Mouse (Mus musculus) c-Kit-positive CD71-positive TER-119-negative erythroid progenitor cells, embryonic 14.5 days (primary cell): ENCODE data around the gene Tbx18.

Experiments
- DNase-seq: peaks from one replicate; pipeline ENCODE4 v3.0.0-alpha.2; 2013; ENCODE audit warnings: low read depth

Gene Tbx18

DNA sequence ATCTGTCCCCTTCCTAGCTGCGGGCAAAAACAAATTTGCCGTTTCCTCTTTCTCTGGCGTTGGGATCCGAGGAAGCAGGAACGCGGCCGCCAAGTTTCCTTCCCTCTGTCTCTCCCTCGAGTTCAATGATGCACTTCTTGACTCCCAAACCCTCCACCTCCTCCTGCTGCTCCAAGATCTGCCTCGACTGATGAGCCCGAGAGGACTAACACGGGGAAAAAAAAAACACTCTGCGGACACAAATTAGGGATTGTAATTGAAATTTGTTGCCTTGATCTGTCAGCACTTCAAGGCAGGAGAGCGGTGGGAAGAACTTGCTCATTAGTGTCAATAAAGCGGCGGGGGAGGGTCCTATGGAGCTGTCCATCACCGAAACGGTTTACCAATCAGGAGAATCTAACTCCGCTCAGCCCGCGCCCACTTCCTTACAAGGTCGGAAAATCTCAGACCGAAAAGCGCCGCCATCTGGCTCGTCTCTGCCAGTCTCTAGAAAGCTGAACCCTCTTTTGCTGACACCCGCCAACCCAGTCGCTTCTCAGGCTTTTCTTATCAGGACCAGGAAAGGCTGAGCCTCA is at the start of gene Tbx18:
Tbx18 (minus strand) TSS at position 300 of the 575 bp plus-strand sequence.
- no peak for DNase-seq

DNA sequence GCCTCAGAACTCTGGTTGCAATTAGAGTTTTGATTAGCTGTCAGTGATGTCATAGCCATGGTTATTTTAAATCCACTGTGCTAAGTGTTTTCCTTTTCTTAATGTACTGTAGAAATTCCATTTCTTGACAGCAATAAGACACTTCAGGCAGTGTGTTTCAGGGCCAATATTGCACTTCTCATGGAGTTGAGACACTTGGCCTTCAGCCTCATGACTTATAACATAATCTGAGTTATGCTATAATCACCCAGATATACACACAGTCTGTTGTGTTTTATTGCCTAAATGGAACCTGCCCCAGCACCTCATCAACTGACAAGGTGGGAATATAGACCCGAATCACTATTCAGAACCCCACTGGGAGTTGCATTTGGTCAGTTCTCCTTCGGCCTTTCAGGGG is 42.9 kb upstream of the Tbx18 start:
- no peak for DNase-seq

DNA sequence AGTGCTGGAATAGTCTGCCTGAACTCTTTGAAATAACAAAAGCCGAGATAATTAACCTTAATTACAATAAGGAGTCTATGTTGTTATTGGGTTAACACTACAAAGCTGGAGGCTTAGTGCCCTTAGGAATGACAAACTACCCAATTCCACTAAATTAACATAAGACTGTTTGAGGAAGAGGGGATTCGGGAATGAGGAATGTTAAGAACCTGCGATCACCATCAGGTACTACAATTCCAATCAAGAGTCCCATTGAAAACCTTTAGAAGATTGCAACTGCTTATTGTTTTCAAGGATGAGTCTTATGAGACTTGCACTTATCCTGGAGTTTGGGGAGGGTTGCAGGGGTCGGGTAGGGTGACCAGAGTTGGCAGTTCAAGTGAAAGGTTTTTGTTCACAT is 24.6 kb upstream of the Tbx18 start:
- DNase-seq, result no peak

DNA sequence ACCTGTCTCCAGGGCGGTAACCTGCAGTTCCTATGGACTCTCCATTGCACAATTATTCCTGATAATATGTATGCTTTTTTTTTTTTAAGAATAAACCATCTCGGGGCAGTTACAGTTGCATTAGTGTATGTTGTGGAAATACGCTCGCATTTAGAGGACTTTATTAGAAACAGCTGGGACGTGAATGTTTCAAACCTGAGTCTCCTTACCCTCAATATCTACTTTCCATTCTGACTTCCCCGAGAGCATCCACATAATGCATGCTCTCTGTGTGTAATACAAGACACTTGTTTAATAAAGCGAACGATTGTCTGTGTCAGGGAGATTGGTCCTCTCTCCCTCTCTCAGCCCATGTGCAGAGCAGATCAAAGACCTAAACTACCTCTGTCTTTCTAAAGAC is 10.5 kb upstream of the Tbx18 start:
- no peak for DNase-seq

DNA sequence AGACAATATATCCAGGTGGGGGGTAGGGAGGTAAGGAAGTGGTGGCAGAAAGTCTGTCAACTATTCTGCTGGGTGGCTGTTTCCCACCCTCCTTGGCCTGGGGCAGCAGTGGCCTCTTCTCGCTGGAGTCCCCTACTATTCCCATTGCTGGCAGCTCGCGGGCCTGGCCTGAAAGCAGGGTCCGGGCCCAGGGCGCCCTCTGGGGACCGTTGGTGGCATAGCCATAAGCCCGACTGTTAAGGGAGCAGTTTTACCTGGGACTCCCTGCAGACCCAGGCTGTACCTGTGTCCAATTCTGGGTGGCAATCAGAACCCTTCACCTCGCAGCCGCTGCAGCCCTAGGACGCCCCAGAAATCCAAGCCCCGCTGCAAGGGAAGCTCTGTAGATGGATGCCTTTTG is 9.6 kb upstream of the Tbx18 start:
- no peak for DNase-seq

DNA sequence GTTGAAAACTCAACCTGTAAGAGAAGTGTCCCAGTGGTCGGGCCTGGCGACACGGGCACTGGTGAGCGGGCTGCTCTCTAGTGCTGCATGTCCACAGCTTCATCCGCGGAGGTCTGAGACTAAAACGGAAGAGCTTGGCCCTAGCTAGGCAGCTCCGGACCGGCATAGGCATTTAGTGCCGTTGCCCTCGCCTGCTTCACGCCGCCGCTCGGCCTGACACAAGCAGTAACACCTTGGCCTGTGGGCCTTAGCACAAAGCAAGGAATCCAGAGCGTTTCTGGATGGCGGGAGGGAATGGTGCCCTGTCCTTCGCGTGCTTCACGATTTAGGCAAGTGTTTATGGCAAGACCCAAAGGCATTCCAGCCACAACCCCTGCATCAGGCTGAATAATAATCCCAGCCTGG is 9.2 kb upstream of the Tbx18 start:
- DNase-seq, result no peak

DNA sequence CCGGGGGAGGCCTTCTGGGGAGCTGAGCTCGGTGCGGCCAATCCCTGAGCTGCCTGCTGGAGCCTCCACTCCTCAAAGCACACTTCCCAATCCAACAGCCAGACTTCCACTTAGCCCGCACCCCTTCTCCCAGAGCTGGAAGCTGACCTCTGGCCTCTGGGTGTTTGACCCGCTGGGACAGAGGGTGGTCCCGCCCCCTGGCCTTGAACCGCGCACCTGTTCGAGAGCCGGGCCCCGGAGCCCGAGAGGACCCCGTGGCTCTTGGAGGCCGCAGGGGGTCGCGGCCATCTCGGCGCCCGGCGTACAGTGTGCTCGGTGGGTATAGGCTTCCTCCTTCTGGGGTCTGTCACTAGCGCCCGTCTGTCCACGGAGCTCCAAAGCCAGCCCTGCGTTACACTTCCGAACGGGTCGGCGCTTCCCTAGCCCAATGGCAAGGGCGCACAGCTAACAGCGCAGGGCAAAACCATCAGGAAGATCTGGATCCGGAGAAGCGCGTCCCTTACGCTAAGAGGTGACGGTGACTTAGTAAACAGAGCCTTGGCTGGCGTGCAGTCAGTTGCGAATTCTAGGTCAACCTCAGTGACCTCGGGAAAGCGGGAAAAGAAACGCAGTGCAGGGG is 8.6 kb upstream of the Tbx18 start:
- DNase-seq, result no peak

DNA sequence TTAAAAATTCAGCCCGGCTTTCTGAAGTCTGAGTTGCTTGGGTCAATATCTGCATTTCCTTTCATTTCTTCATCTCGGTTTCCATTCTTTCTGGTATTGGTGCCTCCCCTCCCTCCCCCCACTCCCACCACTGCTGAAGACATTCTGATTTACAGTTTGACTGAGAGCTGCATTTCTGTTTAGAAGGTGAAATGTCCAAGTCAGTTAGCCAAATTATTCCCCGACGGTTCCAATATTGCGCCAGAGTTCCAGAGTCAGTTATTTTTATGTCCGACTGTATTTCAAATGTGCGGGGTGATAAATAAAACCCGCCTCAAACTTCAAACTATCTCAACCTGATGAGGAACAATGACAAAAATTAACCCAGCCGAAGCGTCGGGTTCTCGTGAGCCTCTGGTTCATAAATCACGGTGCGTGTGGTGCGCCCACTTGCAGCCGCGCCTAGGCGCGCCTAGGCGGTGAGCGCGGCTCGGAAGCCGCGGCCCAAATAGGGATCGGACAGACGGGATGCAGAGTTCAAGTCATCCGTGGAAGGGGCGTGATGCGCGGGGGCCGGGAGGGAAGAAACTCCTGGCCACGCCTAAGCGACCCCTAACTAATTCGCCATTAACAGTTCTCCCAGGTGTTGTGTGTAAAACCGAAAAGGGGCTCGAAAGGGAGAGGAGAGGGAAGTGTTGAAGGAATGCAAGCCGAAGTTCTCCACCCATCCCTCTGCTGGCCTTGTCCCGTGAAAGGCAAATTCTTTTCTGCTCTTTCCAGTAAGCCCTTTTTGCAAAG is 7.9 kb upstream of the Tbx18 start:
- no peak for DNase-seq

DNA sequence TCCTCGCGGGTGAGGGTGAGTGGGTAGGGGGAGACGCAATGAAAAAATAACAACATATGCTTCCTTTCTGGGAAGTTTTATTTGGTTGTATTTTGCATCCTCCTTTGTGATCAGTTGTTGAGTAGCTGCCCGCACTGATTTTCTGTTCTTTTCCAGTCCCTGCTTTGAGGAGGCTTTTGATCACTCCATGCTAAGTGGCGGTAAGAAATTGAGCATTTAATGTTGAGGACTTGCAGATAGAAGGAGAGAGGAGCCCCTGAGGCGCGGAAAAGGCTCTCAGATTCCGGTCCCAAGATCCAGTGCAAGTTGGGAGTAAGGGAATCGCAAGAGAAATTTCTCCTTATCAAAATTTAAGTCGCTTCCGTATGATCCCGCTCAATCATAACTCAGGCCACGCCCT is 7.1 kb upstream of the Tbx18 start:
- DNase-seq, result no peak

DNA sequence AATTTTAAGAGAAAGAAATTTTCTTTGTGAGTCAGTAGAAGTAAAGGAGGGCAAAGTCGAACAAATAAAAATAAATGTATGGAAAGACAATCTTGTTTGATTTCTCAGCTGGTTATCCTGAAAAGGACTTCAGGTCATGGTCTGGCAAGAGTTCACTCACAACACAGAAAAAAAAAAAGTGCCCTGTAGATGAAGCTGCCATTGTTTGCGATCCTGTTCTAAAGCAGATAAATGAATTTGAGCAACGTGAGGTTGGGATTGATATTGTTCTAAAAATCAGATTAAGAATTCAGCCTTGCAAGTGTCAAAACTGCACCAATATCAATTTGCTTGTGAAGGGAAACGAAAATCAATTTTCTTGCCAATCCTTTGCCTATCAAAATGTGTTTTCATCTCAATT is 6.2 kb upstream of the Tbx18 start:
- no peak for DNase-seq

DNA sequence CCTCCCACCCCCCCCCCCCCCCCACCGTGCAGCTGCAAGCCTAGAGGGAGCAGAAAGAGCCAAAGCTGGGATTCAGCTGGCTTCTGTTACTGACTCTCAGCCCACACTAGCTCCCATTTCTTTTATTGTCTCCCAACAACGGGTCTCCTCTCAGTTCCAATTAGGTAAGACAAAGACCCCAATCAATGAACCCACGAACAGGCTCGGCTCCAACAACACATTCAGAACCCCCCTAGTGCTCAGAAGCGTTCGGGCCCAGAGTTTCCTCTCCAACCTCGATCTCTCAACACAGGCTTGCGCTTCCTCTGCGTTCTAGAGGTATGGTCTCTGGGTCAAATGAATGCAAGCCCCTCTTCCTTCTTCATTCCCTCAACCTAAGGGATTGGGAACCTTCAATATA is 4.0 kb upstream of the Tbx18 start:
- DNase-seq, result no peak

DNA sequence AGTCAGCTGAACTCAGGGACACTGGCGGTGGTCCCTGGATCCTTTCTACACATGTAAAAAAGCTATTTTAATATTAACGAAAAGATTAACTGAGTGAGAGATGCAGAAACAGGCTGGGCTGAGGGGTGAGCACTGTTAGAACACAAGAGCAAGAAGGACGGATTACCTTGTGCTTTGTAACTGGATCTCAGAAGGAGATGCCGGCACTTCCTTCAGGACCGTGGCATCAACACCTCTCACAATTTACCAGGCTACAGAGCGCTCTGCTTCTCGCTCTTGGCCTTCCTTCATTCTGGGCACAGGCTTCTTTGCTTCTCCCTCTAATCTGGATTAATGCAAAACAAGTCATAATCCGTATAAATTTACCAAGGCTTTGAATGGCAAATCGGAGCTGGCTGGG is 3.6 kb upstream of the Tbx18 start:
- no peak for DNase-seq

DNA sequence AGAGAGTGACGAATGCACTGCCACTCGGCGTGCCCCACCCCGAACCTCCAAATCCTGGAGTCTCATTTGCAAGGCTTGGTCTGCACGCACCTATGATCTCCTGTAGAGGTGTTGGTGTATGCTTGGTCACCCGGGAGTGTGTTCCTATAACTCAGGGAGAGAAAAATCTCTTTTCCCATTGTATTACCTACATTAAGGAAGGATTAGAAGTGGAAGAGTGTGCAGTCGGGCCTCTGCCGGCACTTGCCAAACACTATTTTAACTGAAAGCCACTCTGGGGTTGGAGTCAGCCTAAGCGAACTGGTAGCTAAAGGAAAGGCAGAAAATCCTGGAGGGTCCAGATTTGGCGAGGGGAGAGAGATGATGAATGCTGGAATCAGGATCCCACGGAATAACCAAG is 2.7 kb upstream of the Tbx18 start:
- no peak for DNase-seq

DNA sequence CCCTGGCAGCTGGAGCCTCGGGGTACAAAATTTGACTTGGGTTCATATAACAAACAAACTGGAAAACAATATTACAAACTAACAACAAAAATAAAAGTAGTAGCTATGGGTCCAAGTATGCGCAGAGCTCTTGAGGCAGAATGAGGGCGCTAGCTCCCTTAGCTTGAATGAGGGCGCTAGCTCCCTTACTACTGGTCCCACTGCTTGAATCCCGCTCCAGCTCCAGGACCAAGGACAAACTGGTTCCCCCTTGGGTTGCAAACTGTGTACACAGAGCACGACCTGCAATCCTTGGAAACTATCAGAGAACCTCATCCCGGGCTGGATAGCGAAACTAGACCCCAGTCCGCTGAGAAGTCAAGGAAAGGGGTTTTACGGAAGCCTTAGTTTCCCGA is 2.2 kb upstream of the Tbx18 start:
- DNase-seq, result no peak

DNA sequence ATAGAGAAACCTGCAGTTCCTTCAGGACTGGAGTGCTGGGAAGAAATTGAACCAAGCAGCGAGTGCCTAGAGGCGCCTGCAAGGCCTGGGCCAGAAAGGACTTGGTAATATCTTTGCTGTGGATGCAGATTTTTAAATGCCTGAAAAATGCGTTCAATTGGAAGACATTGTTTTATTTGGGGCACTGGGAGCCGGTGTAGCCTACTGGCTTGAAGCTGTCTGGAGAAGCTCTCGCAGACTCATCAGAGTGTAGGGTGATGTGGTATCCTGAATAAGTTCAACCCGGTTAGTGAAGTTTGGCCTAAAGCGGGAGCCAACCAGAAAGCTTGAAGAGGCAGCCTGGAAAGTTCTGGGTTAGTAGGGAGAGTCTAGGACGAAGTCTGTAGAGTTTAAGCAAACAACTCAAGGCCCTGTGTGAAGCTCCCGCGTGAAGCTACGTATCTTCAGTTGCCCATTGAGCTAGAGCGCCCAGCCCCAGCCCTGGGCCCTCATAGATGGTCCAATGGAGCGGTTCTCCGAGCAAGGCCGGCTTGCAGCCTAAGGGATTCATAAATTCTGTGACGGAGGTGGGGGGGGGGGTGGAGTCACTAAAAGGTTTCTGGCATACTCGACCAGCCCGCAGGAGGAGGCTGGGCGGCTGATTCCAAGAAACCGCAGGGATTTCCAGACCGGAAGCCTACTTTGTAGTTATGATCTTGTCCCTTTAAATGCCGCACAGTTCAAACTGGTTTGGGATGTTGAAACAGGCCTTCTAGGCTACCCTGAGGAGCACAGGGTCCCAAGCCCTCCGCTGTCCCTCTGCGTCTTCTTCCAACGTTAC is 1.6 kb upstream of the Tbx18 start:
- DNase-seq, result no peak

DNA sequence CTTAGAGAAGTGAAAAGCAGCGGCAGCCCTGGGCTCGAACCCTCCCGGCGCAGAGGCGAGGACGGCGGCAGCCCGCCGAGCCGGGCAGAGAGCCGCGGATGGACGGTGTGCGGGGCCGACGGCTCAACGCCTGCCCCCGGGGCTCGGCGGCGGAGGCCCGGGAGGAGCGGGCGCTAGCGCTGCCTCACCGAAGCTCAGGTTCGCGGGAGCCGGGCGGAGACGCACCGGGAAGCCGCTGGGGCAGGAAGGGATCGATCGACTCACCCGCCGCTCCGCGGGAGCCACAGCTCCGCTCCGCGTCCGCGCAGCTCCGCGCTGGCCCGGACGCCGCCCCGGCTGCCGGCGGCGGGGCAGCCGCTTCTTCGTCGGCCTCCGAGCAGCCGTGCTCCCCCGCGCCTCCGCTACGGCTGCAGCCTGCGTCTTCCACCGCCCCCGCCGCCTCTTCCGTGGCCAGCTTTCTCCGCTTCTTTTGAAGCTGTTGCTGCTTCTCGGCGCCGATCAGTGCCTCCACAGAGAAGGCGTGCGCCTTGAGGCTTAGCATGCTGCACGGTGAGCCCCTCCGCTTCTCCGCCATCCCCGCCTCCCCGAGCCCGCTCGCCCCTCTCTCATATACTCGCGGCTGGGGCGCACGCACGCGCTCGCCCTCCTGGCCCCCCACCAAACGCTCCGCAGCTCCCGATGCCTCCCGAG is 644 bp downstream of the Tbx18 start:
- DNase-seq, result no peak

DNA sequence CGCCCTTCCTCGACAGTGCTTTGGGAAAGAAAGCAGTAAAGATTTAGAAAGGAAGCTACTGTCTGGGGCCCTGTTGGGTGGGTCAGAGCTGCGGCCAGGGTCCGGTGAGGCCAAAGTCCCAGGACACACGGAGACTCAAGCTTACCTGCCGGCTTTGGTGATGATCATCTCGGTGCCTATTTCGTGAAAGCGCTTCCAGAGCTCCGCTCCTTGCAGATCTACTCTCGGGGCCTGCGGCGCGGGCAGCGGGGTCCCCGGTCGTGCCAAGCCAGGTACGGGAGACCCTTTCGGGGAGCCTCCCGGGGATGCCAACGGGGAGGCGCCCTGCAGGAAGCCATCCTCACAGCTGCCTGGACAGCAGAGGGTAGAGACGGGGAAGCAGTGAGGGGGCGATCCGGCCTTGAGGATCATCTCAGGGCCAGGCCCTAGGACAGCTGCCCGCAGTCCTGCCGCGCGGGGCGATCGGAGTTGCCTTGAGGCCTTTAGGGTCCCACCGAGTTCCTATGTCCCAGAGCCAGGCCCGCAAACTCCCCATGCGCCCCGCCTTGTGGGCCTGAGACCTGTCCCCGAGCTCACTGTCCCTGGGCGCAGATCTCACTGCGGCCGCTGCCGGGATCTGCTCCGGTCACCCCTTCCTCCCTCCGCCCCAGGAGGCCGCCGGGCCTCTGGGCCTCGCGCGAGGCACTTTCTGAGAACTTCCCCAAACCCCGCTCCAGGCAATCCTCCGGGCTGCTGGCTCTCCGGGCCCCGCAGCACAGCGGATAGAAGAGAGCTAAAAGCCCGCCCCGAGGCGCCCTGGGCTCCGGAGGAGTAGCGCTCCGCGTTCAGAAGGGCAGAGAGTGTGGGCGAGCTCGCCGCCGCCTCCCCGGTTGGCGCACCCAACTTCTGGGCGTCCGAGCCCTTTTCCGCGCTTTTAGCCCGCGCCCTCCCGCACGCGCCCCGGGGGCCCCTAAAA is 1.5 kb downstream of the Tbx18 start:
- no peak for DNase-seq

DNA sequence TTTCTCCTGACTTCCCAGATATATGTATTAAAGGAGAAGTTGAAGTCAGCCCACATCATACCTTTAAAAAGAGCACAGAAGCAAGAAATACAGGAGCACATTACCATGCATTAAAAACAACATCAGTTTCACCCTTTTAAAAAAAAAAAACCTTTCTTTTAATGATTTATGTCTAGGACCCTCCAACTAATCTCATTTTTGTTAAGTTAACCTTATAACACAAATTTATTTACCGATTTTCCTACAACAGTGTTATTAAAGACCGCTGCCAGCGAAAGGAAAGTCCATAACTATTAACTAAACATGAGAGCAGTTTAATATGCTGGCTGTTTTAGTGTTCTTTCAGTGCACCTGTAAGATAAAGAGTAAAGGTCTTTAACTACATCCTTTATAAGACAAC is 3.0 kb downstream of the Tbx18 start:
- DNase-seq, result no peak

DNA sequence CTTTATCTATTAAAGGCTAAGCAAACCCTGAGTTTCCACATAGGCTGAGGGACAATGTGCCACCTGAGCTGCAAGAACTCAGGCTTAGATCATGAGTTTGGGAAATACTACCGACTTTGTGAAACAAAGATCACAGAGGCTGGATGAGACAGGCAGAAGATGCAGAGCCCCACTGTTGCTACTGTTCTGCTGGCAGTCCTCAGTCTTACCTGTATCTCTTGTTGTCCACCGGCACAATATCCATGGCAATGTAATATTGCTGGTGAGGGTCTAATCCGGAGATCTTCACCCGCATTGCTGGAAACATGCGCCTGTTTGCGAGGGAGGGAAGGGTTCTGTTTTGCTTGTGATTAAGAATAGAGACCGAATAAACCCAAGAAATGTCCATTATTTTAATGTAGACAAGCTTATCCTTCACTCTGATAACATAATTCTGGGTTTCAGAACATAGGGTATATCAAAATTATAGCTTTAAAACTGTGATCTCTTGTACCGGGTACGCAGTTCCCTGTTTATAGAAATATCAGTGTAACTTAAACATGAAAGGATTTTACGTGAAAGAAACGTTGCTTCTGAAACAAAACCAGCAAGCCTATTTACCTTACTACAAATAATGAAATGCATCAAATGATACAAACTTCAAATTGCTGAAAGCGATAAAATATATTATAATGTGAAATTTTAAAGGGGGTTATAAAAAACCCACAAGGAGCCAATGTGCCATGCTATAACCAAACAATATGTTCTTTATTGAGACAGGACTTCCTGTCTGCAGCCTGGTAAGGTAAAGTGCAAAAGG is 3.7 kb downstream of the Tbx18 start:
- no peak for DNase-seq

DNA sequence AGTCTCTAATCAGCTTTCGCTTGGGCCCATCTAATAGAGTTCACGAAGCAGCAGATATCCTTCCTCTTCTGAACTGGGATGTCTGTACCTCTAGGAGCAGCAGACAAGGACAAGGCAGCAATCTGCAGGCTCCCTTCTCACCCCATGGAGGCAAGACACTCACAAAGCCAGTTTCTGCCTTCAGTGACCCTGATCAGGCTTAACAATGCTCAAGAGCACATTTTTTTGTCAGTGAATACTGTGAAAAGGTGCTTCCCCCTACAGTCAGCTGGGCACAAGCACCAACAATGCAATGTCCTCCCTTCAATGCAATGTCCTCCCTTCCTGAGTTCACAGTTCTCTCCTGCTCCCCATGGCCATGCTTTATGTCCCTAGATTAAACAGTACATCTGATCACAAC is 9.3 kb downstream of the Tbx18 start:
- no peak for DNase-seq
